Mouse (Mus musculus) CH12.LX (cell line): Measurements from ENCODE around the gene Klhl15. TPM values are rescaled to one million over a fixed set of nuclear protein-coding genes. Genes with fewer than 3 reads are reported as not detected.
"Not testable (repeated sequence)": the region's sequence is repeated elsewhere in the genome, so short reads cannot be mapped to it uniquely, and the experiment has no call there.

Experiments
- DNase-seq: peaks from one replicate; pipeline ENCODE4 v3.0.0-alpha.2; 2013; ENCODE audit errors: extremely low read depth
- H3K27ac ChIP-seq: 2 replicates; pipeline ENCODE4 v1.5.1; 2012; ENCODE audit warnings: low read depth, mild to moderate bottlenecking, control low read depth, moderate library complexity; ENCODE audit not compliant: insufficient read depth
- H3K27me3 ChIP-seq: replicated peaks from 2 replicates; pipeline ENCODE3; 2012; ENCODE audit warnings: inconsistent platforms
- H3K36me3 ChIP-seq, 2 experiments: replicated peaks in 1 of 2; 2 replicates each; pipeline versions ENCODE3 to v1.6.1; 2012; ENCODE audit warnings: inconsistent platforms in 1 of 2, low read length in 1 of 2, mild to moderate bottlenecking in 1 of 2, mixed read lengths in 1 of 2, moderate library complexity in 1 of 2; ENCODE audit not compliant: control insufficient read depth in 1 of 2, insufficient read depth in 1 of 2
- H3K4me1 ChIP-seq, 2 experiments: 2 replicates each; pipeline ENCODE4 v1.6.1; 2012; ENCODE audit warnings: inconsistent platforms in 1 of 2, moderate library complexity in 1 of 2; ENCODE audit not compliant: insufficient read depth in 2 of 2, control insufficient read depth in 1 of 2
- H3K4me2 ChIP-seq: 2 replicates; pipeline ENCODE4 v1.6.1; 2012; ENCODE audit warnings: low read depth, mild to moderate bottlenecking, control low read depth; ENCODE audit not compliant: poor library complexity, insufficient read depth, severe bottlenecking
- H3K4me3 ChIP-seq, 3 experiments: fragments of 150-350 bp in 1 of 3; sonication (generic) in 1 of 3; replicated peaks in 1 of 3; 2 replicates each; pipeline versions ENCODE3 to v1.5.1; 2011 to 2012; ENCODE audit warnings: low read depth in 2 of 3, low read length in 2 of 3, mild to moderate bottlenecking in 2 of 3, moderate library complexity in 2 of 3, control low read depth in 1 of 3, improper control_type of control experiment in 1 of 3, inconsistent platforms in 1 of 3, mixed read lengths in 1 of 3; ENCODE audit not compliant: poor library complexity in 1 of 3
- H3K79me2 ChIP-seq: replicated peaks from 2 replicates; pipeline ENCODE4 v1.6.1; 2012; ENCODE audit warnings: mild to moderate bottlenecking, moderate library complexity; ENCODE audit not compliant: control insufficient read depth, poor library complexity, insufficient read depth, severe bottlenecking; ENCODE audit errors: extremely low read depth
- H3K9ac ChIP-seq: 2 replicates; pipeline ENCODE4 v1.6.1; 2012; ENCODE audit warnings: low read depth, mild to moderate bottlenecking, control low read depth, moderate library complexity; ENCODE audit not compliant: insufficient read depth
- H3K9me3 ChIP-seq: replicated peaks from 2 replicates; pipeline ENCODE3; 2012; ENCODE audit warnings: low read length, inconsistent platforms, mixed read lengths
- CTCF ChIP-seq, 2 experiments: IDR thresholded peaks in 1 of 2; conservative IDR thresholded peaks in 1 of 2; 2 replicates each; pipeline ENCODE4 v1.5.1; 2011 to 2012; ENCODE audit warnings: low read depth in 2 of 2, low read length in 2 of 2, improper control_type of control experiment in 1 of 2, inconsistent platforms in 1 of 2, mild to moderate bottlenecking in 1 of 2, moderate library complexity in 1 of 2
- EP300 ChIP-seq: IDR thresholded peaks from 2 replicates; pipeline ENCODE4 v1.6.1; 2011; ENCODE audit warnings: low read length, improper control_type of control experiment
- IRF4 ChIP-seq: IDR thresholded peaks from 2 replicates; pipeline ENCODE4 v1.6.1; 2014; ENCODE audit warnings: low read depth, mild to moderate bottlenecking, inconsistent platforms, low read length, improper control_type of control experiment
- JUN ChIP-seq: IDR thresholded peaks from 2 replicates; pipeline ENCODE4 v1.6.1; 2011; ENCODE audit warnings: low read depth, mild to moderate bottlenecking, low read length, improper control_type of control experiment, moderate library complexity; ENCODE audit not compliant: insufficient read depth
- MAFK ChIP-seq: IDR thresholded peaks from 2 replicates; pipeline ENCODE4 v1.6.1; 2011; ENCODE audit warnings: low read length, improper control_type of control experiment; ENCODE audit not compliant: insufficient replicate concordance
- MAZ ChIP-seq: IDR thresholded peaks from 2 replicates; pipeline ENCODE4 v1.6.1; 2012; ENCODE audit warnings: low read depth, mild to moderate bottlenecking, inconsistent platforms, low read length, improper control_type of control experiment, moderate library complexity
- POLR2A ChIP-seq: IDR thresholded peaks from 2 replicates; pipeline ENCODE4 v1.6.1; 2011; ENCODE audit warnings: low read depth, mild to moderate bottlenecking, improper control_type of control experiment, low read length
- RAD21 ChIP-seq: IDR thresholded peaks from 2 replicates; pipeline ENCODE4 v1.6.1; 2011; ENCODE audit warnings: low read depth, mild to moderate bottlenecking, low read length, improper control_type of control experiment, moderate library complexity
- dilution Hi-C: fragments of 300-500 bp; cut with MboI; formaldehyde crosslinking; loops from 2 replicates; pipeline ENCODE4 v1.14.3; 2020; ENCODE audit warnings: low sequenced_read_pairs; ENCODE audit not compliant: extremely low pct_unique_long_range_greater_than_20kb, extremely low pct_ligation_motif_present
- in situ Hi-C: fragments of 300-500 bp; cut with MboI; formaldehyde crosslinking; loops from 3 replicates; pipeline ENCODE4 v1.14.3; 2019; ENCODE audit warnings: low sequenced_read_pairs, low pct_ligation_motif_present, low pct_unique_long_range_greater_than_20kb, mixed read lengths
- polyA plus RNA-seq: library from polyadenylated mRNA; unstranded; fragments of >175 nt; gene quantifications from 2 replicates; pipeline ENCODE4 v1.2.1, GENCODE M21; 2012; ENCODE audit warnings: low read depth; ENCODE audit not compliant: insufficient read length
- total RNA-seq, 2 experiments: library from RNA; depleted of rRNA; stranded (reverse); fragments of 300-350 nt in 1 of 2; fragments of >200 nt in 1 of 2; gene quantifications; 2 replicates each; pipeline ENCODE4 v1.2.3; 2012 to 2014

Klhl15 gene
- total and polyA plus RNA-seq, 3 experiments, result 7.9 to 9.4 (median 8.4) TPM

DNA sequence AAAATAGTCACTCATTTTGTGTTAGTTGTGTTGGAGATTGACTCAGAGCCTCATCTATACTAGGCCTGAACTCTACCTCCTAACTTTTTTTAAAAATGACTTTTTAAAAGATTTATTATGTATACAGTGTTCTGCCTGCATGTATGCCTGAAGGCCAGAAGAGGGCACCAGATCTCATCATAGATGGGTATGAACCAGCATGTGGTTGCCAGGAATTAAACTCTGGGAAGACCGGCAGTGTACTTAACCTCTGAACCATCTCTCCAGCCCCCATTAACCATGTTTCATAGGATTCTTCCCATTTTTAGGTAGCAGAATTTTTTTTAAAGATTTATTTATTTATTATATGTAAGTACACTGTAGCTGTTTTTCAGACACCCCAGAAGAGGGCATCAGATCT lies 49.2 kb upstream of the Klhl15 start:
- H3K4me3 ChIP-seq, result no peak overlapping the region
- no peaks in the 10 kb centered on the region for H3K4me1 ChIP-seq
- no peaks in the 10 kb centered on the region for H3K9me3 ChIP-seq
- in situ Hi-C loops, result no loop called here
- dilution Hi-C loops, result no loop called here
- peak; percentile 27 for DNase-seq
- H3K79me2 ChIP-seq, result no peaks in the 10 kb centered on the region
- no peak overlapping the region for H3K4me2 ChIP-seq
- no peaks in the 10 kb centered on the region for H3K36me3 ChIP-seq
- H3K27me3 ChIP-seq, result no peaks in the 10 kb centered on the region
- no peak overlapping the region for H3K9ac ChIP-seq
- H3K27ac ChIP-seq, result no peak overlapping the region
- TF ChIP-seq MAFK (no peak), RAD21 (peak; percentile 6), CTCF (conservative IDR thresholded peaks at IDR 0.05 in 1 of 2, IDR thresholded peaks at IDR 0.05 in 1 of 2; ENCODE audit: low read depth in 2 of 2, low read length in 2 of 2) (peak in 1 of 2 experiments; percentile 57; a peak in 2 of 4 replicates)

DNA sequence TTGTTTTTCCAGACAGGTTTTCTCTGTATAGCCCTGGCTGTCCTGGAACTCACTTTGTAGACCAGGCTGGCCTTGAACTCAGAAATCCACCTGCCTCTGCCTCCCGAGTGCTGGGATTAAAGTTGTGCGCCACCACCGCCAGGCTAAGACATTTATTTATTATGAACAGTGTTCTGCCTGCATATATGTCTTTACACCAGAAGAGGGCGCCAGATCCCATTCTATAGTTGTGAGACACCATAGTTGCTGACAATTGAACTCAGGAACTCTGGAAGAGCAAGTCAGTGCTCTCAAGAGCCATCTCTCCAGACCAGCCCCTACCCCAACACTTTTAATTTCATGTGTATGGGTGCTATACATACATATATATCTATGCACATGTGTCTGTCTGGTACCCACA lies 40.5 kb upstream of the Klhl15 start:
- peak; percentile 44 for DNase-seq
- H3K4me1 ChIP-seq, dilution Hi-C loops, H3K27me3 ChIP-seq, H3K9me3 ChIP-seq, H3K9ac ChIP-seq, H3K27ac ChIP-seq, H3K4me3 ChIP-seq, H3K79me2 ChIP-seq, H3K4me2 ChIP-seq, in situ Hi-C loops: not testable (repeated sequence)
- H3K36me3 ChIP-seq, result peaks cover 30 to 58% of the 10 kb centered on the region in 2 experiments
- TF ChIP-seq CTCF (conservative IDR thresholded peaks at IDR 0.05 in 1 of 2, IDR thresholded peaks at IDR 0.05 in 1 of 2; ENCODE audit: low read depth in 2 of 2, low read length in 2 of 2), result peak in 1 of 2 experiments; percentile 37; a peak in 2 of 4 replicates

DNA sequence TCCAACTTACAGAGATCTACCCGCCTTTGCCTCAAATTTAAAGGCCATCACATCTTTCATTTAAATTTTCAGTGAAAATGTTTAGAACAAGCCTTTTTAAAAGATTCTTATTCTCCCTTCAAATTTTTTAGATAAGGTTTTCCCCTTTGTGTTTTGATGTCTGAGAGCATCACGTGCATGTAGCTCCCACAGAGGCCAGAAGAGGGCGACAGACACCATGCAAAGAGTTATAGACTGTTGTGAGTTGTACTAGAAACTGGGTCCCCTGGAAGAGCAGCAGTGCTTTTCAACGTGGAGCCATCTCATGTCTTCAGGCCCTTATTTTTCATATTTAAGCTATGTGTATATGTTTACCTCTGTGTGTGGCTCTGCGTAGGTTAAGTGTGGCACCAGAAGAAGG lies 36.6 kb upstream of the Klhl15 start:
- Histone ChIP-seq H3K4me1 (no peaks in the 10 kb centered on the region), H3K27me3 (no peaks in the 10 kb centered on the region), H3K27ac (no peak overlapping the region), H3K4me2 (no peak overlapping the region), H3K9ac (no peak overlapping the region), H3K79me2 (no peaks in the 10 kb centered on the region)
- DNase-seq, result peak; percentile 47
- dilution Hi-C loops, result no loop called here
- peak; percentile 35 to 48; a peak in 3 of 4 replicates for TF ChIP-seq CTCF (conservative IDR thresholded peaks at IDR 0.05 in 1 of 2, IDR thresholded peaks at IDR 0.05 in 1 of 2; ENCODE audit: low read depth in 2 of 2, low read length in 2 of 2)
- no peak for TF ChIP-seq MAZ
- TF ChIP-seq, all 38 proteins: peak for 1
- H3K4me3 ChIP-seq, result no peak overlapping the region
- no peaks in the 10 kb centered on the region for H3K9me3 ChIP-seq
- H3K36me3 ChIP-seq, result peaks cover 36 to 68% of the 10 kb centered on the region in 2 experiments
- in situ Hi-C loops, result no loop called here

DNA sequence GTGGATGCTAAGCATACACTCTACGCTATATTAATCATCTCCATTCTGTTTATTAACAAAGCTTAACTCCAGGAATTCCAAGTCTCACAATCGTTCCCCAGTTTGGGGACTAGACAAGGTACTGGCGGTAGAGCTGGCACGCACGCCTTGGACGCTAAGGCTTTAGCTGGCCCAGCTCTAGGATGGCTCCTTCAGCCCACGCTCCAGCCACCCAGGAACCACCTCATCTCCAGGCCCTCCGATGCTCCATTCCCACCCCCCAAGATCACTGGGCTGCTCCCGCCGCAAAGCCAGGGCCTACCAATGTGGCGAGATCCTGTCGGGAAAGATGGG lies 22.2 kb upstream of the Klhl15 start:
- in situ Hi-C loops (no loop called here), dilution Hi-C loops (no loop called here)
- Histone ChIP-seq H3K4me3 (peak overlapping the region; percentile 64 to 100 (median 76)), H3K4me2 (no peak overlapping the region), H3K36me3 (peaks cover 0 to 28% of the 10 kb centered on the region in 2 experiments), H3K79me2 (peaks cover 27% of the 10 kb centered on the region), H3K27me3 (no peaks in the 10 kb centered on the region), H3K9me3 (no peaks in the 10 kb centered on the region), H3K9ac (peak overlapping the region; percentile 98), H3K27ac (peak overlapping the region; percentile 70), H3K4me1 (peaks cover 0 to 3% of the 10 kb centered on the region in 2 experiments; a peak in 1 of 4 replicates)
- TF ChIP-seq JUN (no peak), CTCF (conservative IDR thresholded peaks at IDR 0.05 in 1 of 2, IDR thresholded peaks at IDR 0.05 in 1 of 2; ENCODE audit: low read depth in 2 of 2, low read length in 2 of 2) (no peak), POLR2A (no peak), EP300 (no peak), IRF4 (no peak)
- DNase-seq, result no peak
